Mouse (Mus musculus): ENCODE measurements around the gene Slc35e2. TPM values are rescaled to one million over a fixed set of nuclear protein-coding genes. Genes with fewer than 3 reads are reported as not detected.
A peak's percentile ranks its signal among the peaks of the same experiment; 100 is the strongest.
"Not testable (repeated sequence)": the region's sequence is repeated elsewhere in the genome, so short reads cannot be mapped to it uniquely, and the experiment has no call there.

Gene Slc35e2
- polyA plus RNA-seq, 1 experiment from 2014 or later, result 6.3 TPM

- H3K4me1 ChIP-seq (ENCODE audit: control insufficient read depth, insufficient read depth, low read length), result peaks cover 38% of the 10 kb centered on the region
- peak overlapping the region; percentile 56 for H3K4me3 ChIP-seq (replicated peaks; ENCODE audit: low read length)
- WGBS, result 2% methylated on average over 52 of the region's 52 CpGs
- peak overlapping the region; percentile 86 for H3K27ac ChIP-seq (ENCODE audit: low read length)
- peak; percentile 63 for ATAC-seq (ENCODE audit: insufficient read depth, low FRiP score)
- peak overlapping the region; percentile 77 for H3K9ac ChIP-seq (ENCODE audit: low read length)
- no peaks in the 10 kb centered on the region for H3K9me3 ChIP-seq (replicated peaks; ENCODE audit: control insufficient read depth, low read length)
- peaks cover 16% of the 10 kb centered on the region for H3K36me3 ChIP-seq (ENCODE audit: control insufficient read depth, insufficient read depth, low read length)
- peak overlapping the region; percentile 86 for H3K4me2 ChIP-seq (ENCODE audit: low read depth, low read length)
- H3K27me3 ChIP-seq (ENCODE audit: control insufficient read depth, insufficient read depth, low read length), result peaks cover 3% of the 10 kb centered on the region; the same call in 1 of the 2 replicates
Observed at GRCm38 (mm10) chr4:155654456-155655298, 53.5 kb downstream of the Slc35e2 start.

DNA sequence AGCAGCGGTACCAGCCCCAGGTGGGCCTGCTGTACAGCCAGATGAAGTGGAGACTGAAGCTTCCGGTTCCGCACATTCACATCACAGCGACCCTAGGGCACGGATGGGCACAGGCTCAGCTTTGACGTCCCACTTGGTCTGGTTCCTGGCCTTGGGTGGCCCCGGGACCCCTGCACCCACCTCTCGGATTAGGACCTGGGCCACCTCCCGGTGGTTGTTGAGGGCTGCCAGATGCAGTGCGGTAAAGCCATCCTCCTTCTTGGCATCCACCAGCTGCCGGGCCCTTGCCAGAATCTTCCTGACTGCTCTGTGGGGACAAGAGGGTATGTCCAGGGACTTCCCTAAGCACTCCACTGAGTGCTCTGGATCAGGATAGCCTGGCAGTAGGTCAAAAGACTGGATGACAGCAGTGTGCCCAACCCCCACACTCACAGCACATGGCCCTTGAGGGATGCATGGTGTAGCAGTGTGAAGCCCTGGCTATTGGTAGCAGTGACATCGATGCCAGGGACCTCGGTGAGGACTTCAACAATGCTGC is 55.1 kb downstream of the Slc35e2 start:
- Histone ChIP-seq H3K27ac (ENCODE audit: low read length) (no peak overlapping the region), H3K9me3 (replicated peaks; ENCODE audit: control insufficient read depth, low read length) (no peaks in the 10 kb centered on the region), H3K4me3 (replicated peaks; ENCODE audit: low read length) (no peak overlapping the region), H3K9ac (ENCODE audit: low read length) (no peak overlapping the region), H3K4me1 (ENCODE audit: control insufficient read depth, insufficient read depth, low read length) (peaks cover 36% of the 10 kb centered on the region), H3K27me3 (ENCODE audit: control insufficient read depth, insufficient read depth, low read length) (peaks cover 3% of the 10 kb centered on the region; the same call in 1 of the 2 replicates), H3K36me3 (ENCODE audit: control insufficient read depth, insufficient read depth, low read length) (peaks cover 2% of the 10 kb centered on the region; the same call in 1 of the 2 replicates), H3K4me2 (ENCODE audit: low read depth, low read length) (no peak overlapping the region)
- no peak for ATAC-seq (ENCODE audit: insufficient read depth, low FRiP score)
- WGBS, result 89% methylated on average over 13 of the region's 13 CpGs

DNA sequence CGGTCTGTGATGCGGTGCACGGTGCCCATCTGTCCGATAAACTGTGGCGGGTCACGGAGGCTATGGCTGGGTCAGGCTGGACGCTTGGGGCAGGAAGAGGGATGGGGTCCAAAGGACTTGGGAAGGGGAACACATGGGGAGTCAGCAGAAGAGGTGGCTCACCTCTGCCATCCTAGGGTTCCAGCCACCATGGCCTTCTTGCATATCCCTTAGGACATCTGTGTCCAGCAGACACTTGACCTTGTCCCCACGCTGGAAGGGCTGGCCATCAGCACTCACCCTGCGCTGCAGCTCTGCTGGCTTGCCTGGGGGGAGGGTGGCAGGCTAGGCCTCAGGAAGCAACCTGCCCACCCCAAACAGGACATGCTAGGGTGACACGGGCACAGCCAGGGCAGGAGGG is 57.7 kb downstream of the Slc35e2 start:
- H3K4me1 ChIP-seq (ENCODE audit: control insufficient read depth, insufficient read depth, low read length), result peaks cover 14% of the 10 kb centered on the region
- no peak overlapping the region for H3K4me3 ChIP-seq (replicated peaks; ENCODE audit: low read length)
- no peaks in the 10 kb centered on the region for H3K9me3 ChIP-seq (replicated peaks; ENCODE audit: control insufficient read depth, low read length)
- no peaks in the 10 kb centered on the region; the same call in 1 of the 2 replicates for H3K27me3 ChIP-seq (ENCODE audit: control insufficient read depth, insufficient read depth, low read length)
- no peak overlapping the region for H3K4me2 ChIP-seq (ENCODE audit: low read depth, low read length)
- no peak overlapping the region for H3K9ac ChIP-seq (ENCODE audit: low read length)
- 89% methylated on average over 10 of the region's 10 CpGs for WGBS
- H3K36me3 ChIP-seq (ENCODE audit: control insufficient read depth, insufficient read depth, low read length), result no peaks in the 10 kb centered on the region
- no peak overlapping the region for H3K27ac ChIP-seq (ENCODE audit: low read length)
- no peak for ATAC-seq (ENCODE audit: insufficient read depth, low FRiP score)

- Histone ChIP-seq H3K4me2 (ENCODE audit: low read depth, low read length) (no peak overlapping the region), H3K9me3 (replicated peaks; ENCODE audit: control insufficient read depth, low read length) (no peaks in the 10 kb centered on the region), H3K4me1 (ENCODE audit: control insufficient read depth, insufficient read depth, low read length) (no peaks in the 10 kb centered on the region), H3K36me3 (ENCODE audit: control insufficient read depth, insufficient read depth, low read length) (no peaks in the 10 kb centered on the region), H3K27ac (ENCODE audit: low read length) (no peak overlapping the region), H3K27me3 (ENCODE audit: control insufficient read depth, insufficient read depth, low read length) (no peaks in the 10 kb centered on the region), H3K9ac (ENCODE audit: low read length) (no peak overlapping the region), H3K4me3 (replicated peaks; ENCODE audit: low read length) (no peak overlapping the region)
- ATAC-seq (ENCODE audit: insufficient read depth, low FRiP score), result peak; percentile 34; the same call in 1 of the 2 replicates
- 71% methylated on average over 12 of the region's 12 CpGs for WGBS
Observed at GRCm38 (mm10) chr4:155660641-155661040, 59.4 kb downstream of the Slc35e2 start.

- H3K27ac ChIP-seq (ENCODE audit: low read length), result no peak overlapping the region; the same call in 1 of the 2 replicates
- no peaks in the 10 kb centered on the region for H3K27me3 ChIP-seq (ENCODE audit: control insufficient read depth, insufficient read depth, low read length)
- H3K9ac ChIP-seq (ENCODE audit: low read length), result no peak overlapping the region
- H3K36me3 ChIP-seq (ENCODE audit: control insufficient read depth, insufficient read depth, low read length), result no peaks in the 10 kb centered on the region
- no peak for ATAC-seq (ENCODE audit: insufficient read depth, low FRiP score)
- H3K9me3 ChIP-seq (replicated peaks; ENCODE audit: control insufficient read depth, low read length), result no peaks in the 10 kb centered on the region
- H3K4me1 ChIP-seq (ENCODE audit: control insufficient read depth, insufficient read depth, low read length), result peaks cover 11% of the 10 kb centered on the region
- no peak overlapping the region for H3K4me3 ChIP-seq (replicated peaks; ENCODE audit: low read length)
- no peak overlapping the region for H3K4me2 ChIP-seq (ENCODE audit: low read depth, low read length)
Observed at GRCm38 (mm10) chr4:155666903-155667302, 65.7 kb downstream of the Slc35e2 start.

- Histone ChIP-seq H3K9ac (ENCODE audit: low read length) (peak within 1 kb of the TSS; percentile 93), H3K9me3 (replicated peaks; ENCODE audit: control insufficient read depth, low read length) (no peaks in the 10 kb centered on the region), H3K27me3 (ENCODE audit: control insufficient read depth, insufficient read depth, low read length) (no peaks in the 10 kb centered on the region), H3K36me3 (ENCODE audit: control insufficient read depth, insufficient read depth, low read length) (no peaks in the 10 kb centered on the region), H3K4me1 (ENCODE audit: control insufficient read depth, insufficient read depth, low read length) (peaks cover 11% of the 10 kb centered on the region), H3K4me3 (replicated peaks; ENCODE audit: low read length) (peak within 1 kb of the TSS; percentile 84), H3K4me2 (ENCODE audit: low read depth, low read length) (peak within 1 kb of the TSS; percentile 93), H3K27ac (ENCODE audit: low read length) (peak within 1 kb of the TSS; percentile 74)
- WGBS, result under 1% methylated on average over 73 of the region's 73 CpGs
- ATAC-seq (ENCODE audit: insufficient read depth, low FRiP score), result peak; percentile 97
Observed at GRCm38 (mm10) chr4:155668689-155669597, 67.7 kb downstream of the Slc35e2 start, which contains the start of gene Mib2. Gene Mib2 (minus strand): TSS chr4:155669198.

DNA sequence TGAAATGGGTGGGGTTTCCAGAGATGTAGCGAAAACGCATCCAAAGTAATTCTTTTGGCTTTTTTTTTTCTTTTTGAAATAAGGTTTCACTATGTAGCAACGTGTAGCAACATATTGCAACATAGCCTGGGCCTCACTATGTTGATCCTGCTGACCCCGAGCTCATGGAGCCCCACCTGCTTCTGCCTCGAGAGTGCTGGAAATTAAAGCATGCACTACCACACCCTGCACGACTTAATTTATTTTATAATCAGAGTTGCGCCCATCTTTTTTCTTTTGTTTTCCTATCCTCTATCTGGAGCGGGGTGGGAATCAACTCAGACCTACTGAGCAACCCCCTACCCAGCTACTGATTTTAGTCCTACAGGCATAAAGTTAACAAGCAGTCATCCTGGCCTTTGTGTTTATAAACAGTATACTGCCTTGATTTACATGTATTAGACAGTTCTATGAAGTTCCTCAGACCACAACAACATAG is 68.4 kb downstream of the Slc35e2 start:
- ATAC-seq (ENCODE audit: insufficient read depth, low FRiP score), result no peak
- H3K36me3 ChIP-seq (ENCODE audit: control insufficient read depth, insufficient read depth, low read length), result no peaks in the 10 kb centered on the region
- H3K27me3 ChIP-seq (ENCODE audit: control insufficient read depth, insufficient read depth, low read length), result no peaks in the 10 kb centered on the region
- peak overlapping the region; percentile 20; the same call in 1 of the 2 replicates for H3K27ac ChIP-seq (ENCODE audit: low read length)
- peak overlapping the region; percentile 84 for H3K4me3 ChIP-seq (replicated peaks; ENCODE audit: low read length)
- no peaks in the 10 kb centered on the region for H3K9me3 ChIP-seq (replicated peaks; ENCODE audit: control insufficient read depth, low read length)
- H3K4me2 ChIP-seq (ENCODE audit: low read depth, low read length), result peak overlapping the region; percentile 57
- H3K9ac ChIP-seq (ENCODE audit: low read length), result peak overlapping the region; percentile 59
- peaks cover 11% of the 10 kb centered on the region for H3K4me1 ChIP-seq (ENCODE audit: control insufficient read depth, insufficient read depth, low read length)
- WGBS, result 2% methylated on average over 8 of the region's 8 CpGs

GRCm38 (mm10) chr4:155670236-155670635 is 69.0 kb downstream of the Slc35e2 start:
- not testable (repeated sequence) for H3K27me3 ChIP-seq (ENCODE audit: control insufficient read depth, insufficient read depth, low read length); H3K9me3 ChIP-seq (replicated peaks; ENCODE audit: control insufficient read depth, low read length); H3K27ac ChIP-seq (ENCODE audit: low read length); H3K9ac ChIP-seq (ENCODE audit: low read length); H3K36me3 ChIP-seq (ENCODE audit: control insufficient read depth, insufficient read depth, low read length); ATAC-seq (ENCODE audit: insufficient read depth, low FRiP score); H3K4me3 ChIP-seq (replicated peaks; ENCODE audit: low read length); H3K4me2 ChIP-seq (ENCODE audit: low read depth, low read length)
- peaks cover 11% of the 10 kb centered on the region for H3K4me1 ChIP-seq (ENCODE audit: control insufficient read depth, insufficient read depth, low read length)
- WGBS, result 68% methylated on average over 4 of the region's 4 CpGs

Measured in stomach, embryonic 16.5 days (tissue).